Mouse (Mus musculus): ENCODE results near the gene Fcho2. TPM values are rescaled to one million over a fixed set of nuclear protein-coding genes. Genes with fewer than 3 reads are reported as not detected.

The Fcho2 gene
- polyA plus RNA-seq, 1 experiment from 2014 or later = 25.4 TPM

- no peak for DNase-seq (ENCODE audit: extremely low spot score, low spot score)
- H3K27me3 ChIP-seq (ENCODE audit: poor library complexity, severe bottlenecking) = peaks cover 12% of the 10 kb centered on the region
- no peaks in the 10 kb centered on the region for H3K9me3 ChIP-seq
- 80% methylated on average over 10 of the region's 10 CpGs for WGBS
- H3K4me1 ChIP-seq = peaks cover 15% of the 10 kb centered on the region; the same call in 1 of the 2 replicates
- H3K36me3 ChIP-seq (replicated peaks) = no peaks in the 10 kb centered on the region
- no peak overlapping the region for H3K4me3 ChIP-seq
- H3K27ac ChIP-seq = no peak overlapping the region
Measured at GRCm38 (mm10) chr13:98700661-98701308, 114.5 kb downstream of the Fcho2 start.

- no peaks in the 10 kb centered on the region for H3K36me3 ChIP-seq (replicated peaks)
- 87% methylated on average over 5 of the region's 5 CpGs for WGBS
- peaks cover 20% of the 10 kb centered on the region for H3K4me1 ChIP-seq
- no peak overlapping the region for H3K4me3 ChIP-seq
- peaks cover 19% of the 10 kb centered on the region for H3K27me3 ChIP-seq (ENCODE audit: poor library complexity, severe bottlenecking)
- no peak for DNase-seq (ENCODE audit: extremely low spot score, low spot score)
- H3K9me3 ChIP-seq = no peaks in the 10 kb centered on the region
- H3K27ac ChIP-seq = no peak overlapping the region
Measured at GRCm38 (mm10) chr13:98699982-98700540, 115.2 kb downstream of the Fcho2 start.

GRCm38 (mm10) chr13:98699051-98699744 is 116.1 kb downstream of the Fcho2 start:
- H3K27me3 ChIP-seq (ENCODE audit: poor library complexity, severe bottlenecking) = peaks cover 28% of the 10 kb centered on the region
- DNase-seq (ENCODE audit: extremely low spot score, low spot score) = no peak
- H3K9me3 ChIP-seq = no peaks in the 10 kb centered on the region
- H3K4me3 ChIP-seq = no peak overlapping the region
- no peaks in the 10 kb centered on the region for H3K36me3 ChIP-seq (replicated peaks)
- H3K27ac ChIP-seq = no peak overlapping the region
- WGBS = 80% methylated on average over 14 of the region's 14 CpGs
- peaks cover 27% of the 10 kb centered on the region for H3K4me1 ChIP-seq

GRCm38 (mm10) chr13:98696716-98697115 is 118.5 kb downstream of the Fcho2 start:
- DNase-seq (ENCODE audit: extremely low spot score, low spot score) = no peak
- Histone ChIP-seq H3K36me3 (replicated peaks) (no peaks in the 10 kb centered on the region), H3K27ac (no peak overlapping the region), H3K4me1 (peaks cover 27% of the 10 kb centered on the region), H3K4me3 (no peak overlapping the region), H3K27me3 (ENCODE audit: poor library complexity, severe bottlenecking) (peaks cover 40% of the 10 kb centered on the region), H3K9me3 (no peaks in the 10 kb centered on the region)
- WGBS = 94% methylated on average over 3 of the region's 3 CpGs

- H3K4me1 ChIP-seq = peaks cover 19% of the 10 kb centered on the region
- no peak overlapping the region for H3K4me3 ChIP-seq
- H3K36me3 ChIP-seq (replicated peaks) = no peaks in the 10 kb centered on the region
- WGBS = 44% methylated on average over 2 of the region's 2 CpGs
- no peak overlapping the region for H3K27ac ChIP-seq
- DNase-seq (ENCODE audit: extremely low spot score, low spot score) = no peak
- H3K9me3 ChIP-seq = no peaks in the 10 kb centered on the region
- H3K27me3 ChIP-seq (ENCODE audit: poor library complexity, severe bottlenecking) = peaks cover 40% of the 10 kb centered on the region
Measured at GRCm38 (mm10) chr13:98695546-98695945, 119.7 kb downstream of the Fcho2 start.

- Histone ChIP-seq H3K4me1 (peaks cover 19% of the 10 kb centered on the region), H3K36me3 (replicated peaks) (no peaks in the 10 kb centered on the region), H3K9me3 (no peaks in the 10 kb centered on the region), H3K4me3 (peak within 1 kb of the TSS; percentile 52), H3K27ac (peak within 1 kb of the TSS; percentile 63), H3K27me3 (ENCODE audit: poor library complexity, severe bottlenecking) (peaks cover 40% of the 10 kb centered on the region)
- WGBS = 6% methylated on average over 44 of the region's 44 CpGs
- DNase-seq (ENCODE audit: extremely low spot score, low spot score) = no peak
Measured at GRCm38 (mm10) chr13:98694773-98695314, 120.4 kb downstream of the Fcho2 start, which contains the start of gene Tmem171. Tmem171 (minus strand) TSS chr13:98694834.

GRCm38 (mm10) chr13:98693316-98693715 is 121.9 kb downstream of the Fcho2 start:
- 91% methylated on average over 11 of the region's 11 CpGs for WGBS
- no peaks in the 10 kb centered on the region for H3K9me3 ChIP-seq
- DNase-seq (ENCODE audit: extremely low spot score, low spot score) = no peak
- no peaks in the 10 kb centered on the region for H3K36me3 ChIP-seq (replicated peaks)
- H3K4me1 ChIP-seq = peaks cover 12% of the 10 kb centered on the region
- H3K27me3 ChIP-seq (ENCODE audit: poor library complexity, severe bottlenecking) = peaks cover 40% of the 10 kb centered on the region
- H3K4me3 ChIP-seq = no peak overlapping the region
- H3K27ac ChIP-seq = no peak overlapping the region

GRCm38 (mm10) chr13:98691956-98692515 is 123.2 kb downstream of the Fcho2 start:
- Histone ChIP-seq H3K4me1 (peaks cover 12% of the 10 kb centered on the region), H3K36me3 (replicated peaks) (no peaks in the 10 kb centered on the region), H3K27me3 (ENCODE audit: poor library complexity, severe bottlenecking) (peaks cover 40% of the 10 kb centered on the region), H3K9me3 (no peaks in the 10 kb centered on the region), H3K27ac (no peak overlapping the region), H3K4me3 (no peak overlapping the region)
- no peak for DNase-seq (ENCODE audit: extremely low spot score, low spot score)
- 91% methylated on average over 13 of the region's 13 CpGs for WGBS

- WGBS = 89% methylated on average over 11 of the region's 11 CpGs
- no peak overlapping the region for H3K4me3 ChIP-seq
- H3K27ac ChIP-seq = no peak overlapping the region
- DNase-seq (ENCODE audit: extremely low spot score, low spot score) = no peak
- H3K27me3 ChIP-seq (ENCODE audit: poor library complexity, severe bottlenecking) = peaks cover 29% of the 10 kb centered on the region
- H3K36me3 ChIP-seq (replicated peaks) = no peaks in the 10 kb centered on the region
- peaks cover 12% of the 10 kb centered on the region for H3K4me1 ChIP-seq
- H3K9me3 ChIP-seq = no peaks in the 10 kb centered on the region
Measured at GRCm38 (mm10) chr13:98690886-98691285, 124.4 kb downstream of the Fcho2 start.

GRCm38 (mm10) chr13:98689605-98690290 is 125.5 kb downstream of the Fcho2 start:
- H3K27me3 ChIP-seq (ENCODE audit: poor library complexity, severe bottlenecking) = peaks cover 17% of the 10 kb centered on the region
- H3K4me3 ChIP-seq = no peak overlapping the region
- peaks cover 3% of the 10 kb centered on the region for H3K4me1 ChIP-seq
- DNase-seq (ENCODE audit: extremely low spot score, low spot score) = no peak
- H3K36me3 ChIP-seq (replicated peaks) = no peaks in the 10 kb centered on the region
- no peak overlapping the region for H3K27ac ChIP-seq
- 84% methylated on average over 11 of the region's 11 CpGs for WGBS
- no peaks in the 10 kb centered on the region for H3K9me3 ChIP-seq

GRCm38 (mm10) chr13:98687931-98688330 is 127.3 kb downstream of the Fcho2 start:
- no peak for DNase-seq (ENCODE audit: extremely low spot score, low spot score)
- 80% methylated on average over 9 of the region's 9 CpGs for WGBS
- no peaks in the 10 kb centered on the region for H3K4me1 ChIP-seq
- H3K27ac ChIP-seq = no peak overlapping the region
- no peak overlapping the region for H3K4me3 ChIP-seq
- H3K27me3 ChIP-seq (ENCODE audit: poor library complexity, severe bottlenecking) = no peaks in the 10 kb centered on the region
- no peaks in the 10 kb centered on the region for H3K9me3 ChIP-seq
- no peaks in the 10 kb centered on the region for H3K36me3 ChIP-seq (replicated peaks)

GRCm38 (mm10) chr13:98684144-98684900 is 130.9 kb downstream of the Fcho2 start:
- H3K27me3 ChIP-seq (ENCODE audit: poor library complexity, severe bottlenecking) = no peaks in the 10 kb centered on the region
- H3K9me3 ChIP-seq = no peaks in the 10 kb centered on the region
- H3K4me3 ChIP-seq = no peak overlapping the region
- H3K27ac ChIP-seq = no peak overlapping the region
- peaks cover 10% of the 10 kb centered on the region for H3K4me1 ChIP-seq
- no peak for DNase-seq (ENCODE audit: extremely low spot score, low spot score)
- H3K36me3 ChIP-seq (replicated peaks) = no peaks in the 10 kb centered on the region
- WGBS = 86% methylated on average over 9 of the region's 9 CpGs
